Mouse (Mus musculus): ENCODE measurements around the gene Lgi2.

The Lgi2 gene

GRCm38 (mm10) chr5:52565813-52566531, at the start of gene Lgi2:
Gene Lgi2, minus strand, starts transcription at chr5:52566462.
- peak; percentile 46 for DNase-seq

GRCm38 (mm10) chr5:52615421-52615820, 49.2 kb upstream of the Lgi2 start:
- DNase-seq = no peak

GRCm38 (mm10) chr5:52614686-52615085, 48.4 kb upstream of the Lgi2 start:
- DNase-seq = no peak

- DNase-seq = no peak
Measured at GRCm38 (mm10) chr5:52612776-52613175, 46.5 kb upstream of the Lgi2 start.

- no peak for DNase-seq
Measured at GRCm38 (mm10) chr5:52611315-52611895, 45.1 kb upstream of the Lgi2 start.

- no peak for DNase-seq
Measured at GRCm38 (mm10) chr5:52610306-52610705, 44.0 kb upstream of the Lgi2 start.

GRCm38 (mm10) chr5:52609672-52610071, 43.4 kb upstream of the Lgi2 start:
- no peak for DNase-seq

GRCm38 (mm10) chr5:52604582-52605041, 38.4 kb upstream of the Lgi2 start:
- no peak for DNase-seq

GRCm38 (mm10) chr5:52590612-52591011, 24.4 kb upstream of the Lgi2 start:
- peak; percentile 54 for DNase-seq

GRCm38 (mm10) chr5:52588650-52589049, 22.4 kb upstream of the Lgi2 start:
- peak; percentile 43 for DNase-seq

- no peak for DNase-seq
Measured at GRCm38 (mm10) chr5:52587291-52587733, 21.1 kb upstream of the Lgi2 start.

GRCm38 (mm10) chr5:52572572-52572971, 6.3 kb upstream of the Lgi2 start:
- DNase-seq = no peak

- DNase-seq = no peak
Measured at GRCm38 (mm10) chr5:52570746-52571145, 4.5 kb upstream of the Lgi2 start.

GRCm38 (mm10) chr5:52565214-52565812, 949 bp downstream of the Lgi2 start:
- no peak for DNase-seq

- DNase-seq = no peak
Measured at GRCm38 (mm10) chr5:52564351-52564750, 1.9 kb downstream of the Lgi2 start.

GRCm38 (mm10) chr5:52560240-52560639, 6.0 kb downstream of the Lgi2 start:
- DNase-seq = no peak

- no peak for DNase-seq
Measured at GRCm38 (mm10) chr5:52555526-52555925, 10.7 kb downstream of the Lgi2 start.

- no peak for DNase-seq
Measured at GRCm38 (mm10) chr5:52551318-52551632, 15.0 kb downstream of the Lgi2 start.

- DNase-seq = no peak
Measured at GRCm38 (mm10) chr5:52550613-52551317, 15.5 kb downstream of the Lgi2 start.

- DNase-seq = no peak
Measured at GRCm38 (mm10) chr5:52546950-52547349, 19.3 kb downstream of the Lgi2 start.

GRCm38 (mm10) chr5:52543770-52544169, 22.5 kb downstream of the Lgi2 start:
- DNase-seq = no peak

GRCm38 (mm10) chr5:52540186-52540585, 26.1 kb downstream of the Lgi2 start:
- DNase-seq = peak; percentile 39

- DNase-seq = no peak
Measured at GRCm38 (mm10) chr5:52539483-52539882, 26.8 kb downstream of the Lgi2 start.

GRCm38 (mm10) chr5:52537024-52537423, 29.2 kb downstream of the Lgi2 start:
- peak; percentile 81 for DNase-seq

Measured in kidney, postnatal 14 days (tissue).